9 mouse cellular contexts compared by ENCODE assay signal in the genomic region with DNA sequence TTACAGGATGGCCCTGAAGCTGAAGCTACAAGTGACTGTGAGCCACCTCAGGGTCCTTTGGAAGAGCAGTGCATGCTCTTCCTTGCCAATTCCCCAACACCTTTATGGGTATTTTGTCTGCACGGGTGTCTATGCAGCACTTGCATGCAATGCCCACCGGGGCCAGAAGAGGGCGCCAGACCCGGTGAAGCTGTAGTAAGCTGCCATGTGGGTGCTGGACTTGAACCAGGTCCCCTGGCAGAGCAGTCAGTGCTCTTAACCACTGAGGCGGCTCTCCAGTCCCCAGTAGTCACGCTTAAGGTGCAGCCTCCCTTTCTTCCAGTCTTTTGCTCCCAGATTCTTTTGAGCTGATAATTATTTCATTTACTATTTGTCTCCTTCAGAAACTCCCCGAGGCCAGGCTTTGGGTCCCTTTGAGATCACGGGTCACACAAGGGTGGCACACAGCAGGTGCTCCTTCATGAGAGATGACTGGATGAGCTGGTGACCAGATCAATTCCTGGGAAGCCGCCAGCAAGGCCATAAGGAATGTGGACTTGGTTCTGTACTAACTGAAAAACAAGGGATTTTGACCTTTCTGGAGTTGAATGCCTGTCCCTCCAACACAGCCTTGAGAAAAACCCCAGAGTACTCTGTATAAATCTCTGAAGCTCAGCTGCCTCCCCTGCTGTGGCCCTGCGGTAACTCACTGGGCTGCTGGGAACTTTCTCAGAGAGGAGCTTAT. TPM values are rescaled to one million over a fixed set of nuclear protein-coding genes. Genes with fewer than 3 reads are reported as not detected.
DNase-seq lines count a peak whose midpoint lies in the region; TF ChIP-seq lines count a peak whose summit lies in the region.
"Had no signal": no experiment of that assay in that cellular context is flagged by ENCODE, and none has a peak within 500 bp of the region (broad histone marks: within the 10 kb centered on the region; RNA-seq: fewer than 3 reads in every experiment).

No protein-coding gene starts in this region.

- intact Hi-C loops in gastrocnemius, adult 2 months (cut with DNase I): no loop called here

- no peak overlapping the region for H3K4me3 ChIP-seq in gastrocnemius, adult 2 months
- H3K4me3 ChIP-seq: megakaryocyte, embryonic 14.5 days had no signal

- H3K27ac ChIP-seq in gastrocnemius, adult 2 months: no peak overlapping the region

- peak; percentile 68 for TF ChIP-seq CTCF in gastrocnemius, adult 2 months (IDR thresholded peaks at IDR 0.05)

- DNase-seq in gastrocnemius, adult 2 months: peak; percentile 68
- no peak for DNase-seq in gastrocnemius, postnatal 25 days
- DNase-seq in retina, embryonic 14.5 days (ENCODE audit: low spot score): peak; percentile 28
- DNase-seq in retina, postnatal 1 day: no peak
- peak; percentile 85 to 86 for DNase-seq in kidney, postnatal 25 days
- peak; percentile 66 for DNase-seq in spleen, adult 12 weeks (ENCODE audit: low spot score)
- DNase-seq in frontal cortex, adult 2 months (ENCODE audit: extremely low spot score in 1 of 2, low spot score in 1 of 2): no peak
- no peak for DNase-seq in neural tube, embryonic 10.5 days (ENCODE audit: extremely low spot score, low spot score)

RNA-seq across cellular contexts. Expression of gene Pxt1, which starts 6.9 kb away (rescaled TPM):
- not detected for total RNA-seq in gastrocnemius, adult 2 months (2021)
- not detected for total RNA-seq in gastrocnemius, postnatal 25 days (2021)
- 0.23 TPM in 1 of 2 replicates, not detected in the other for polyA plus RNA-seq in frontal cortex, adult 2 months (2012; rRNA removed)

RNA-seq across cellular contexts. Expression of gene Kctd20, which starts 15.0 kb away (rescaled TPM):
- 10 to 100 TPM; 33.4 to 39.8 TPM for total RNA-seq in gastrocnemius, adult 2 months (2021)
- total RNA-seq in gastrocnemius, postnatal 25 days (2021): 10 to 100 TPM; 25.9 to 34.0 TPM
- 49.1 and 50.1 TPM in 2 replicates for polyA plus RNA-seq in frontal cortex, adult 2 months (2012; rRNA removed)

RNA-seq across cellular contexts. Expression of gene 4930539E08Rik, which starts 21.7 kb away (rescaled TPM):
- total RNA-seq in gastrocnemius, adult 2 months (2021): under 1 TPM in 1 of 2 experiments, not detected in 1; 0.10 TPM
- total RNA-seq in gastrocnemius, postnatal 25 days (2021): not detected
- polyA plus RNA-seq in frontal cortex, adult 2 months (2012; rRNA removed): 6.6 and 8.3 TPM in 2 replicates

Comparison
In these comparisons a context has a peak if more than half of its experiments do, and no peak if none do; other contexts are left out.
1. DNase-seq: peak in gastrocnemius, adult 2 months (single experiment), retina, embryonic 14.5 days (single experiment), kidney, postnatal 25 days (2 of 2) and spleen, adult 12 weeks (single experiment); none in gastrocnemius, postnatal 25 days (single experiment), retina, postnatal 1 day (single experiment), frontal cortex, adult 2 months (0 of 2) and neural tube, embryonic 10.5 days (single experiment).